Mouse (Mus musculus) left cerebral cortex, postnatal 25 days (tissue): Measurements from ENCODE around the gene Gse1. TPM values are rescaled to one million over a fixed set of nuclear protein-coding genes. Genes with fewer than 3 reads are reported as not detected.

Source experiments
- DNase-seq, 2 experiments: peaks; one replicate each; pipeline ENCODE4 v3.0.0; 2022; ENCODE audit warnings: low spot score in 2 of 2, mixed read lengths in 1 of 2
- intact Hi-C: fragments of 180-260 bp; cut with DNase I; formaldehyde crosslinking; loops from one replicate; pipeline ENCODE4 v1.15.1; 2025
- total RNA-seq, 2 experiments: library from RNA; stranded (reverse); gene quantifications; 2 replicates each; pipeline ENCODE4 v1.2.3; 2021

Gene Gse1
- total RNA-seq, 2 experiments from 2014 or later: 74.2 to 79.4 TPM

- DNase-seq: no peak
- intact Hi-C loops: no loop called here
Measured at GRCm38 (mm10) chr8:120442306-120443003, 214.2 kb downstream of the Gse1 start.

GRCm38 (mm10) chr8:120445249-120445648 lies 217.0 kb downstream of the Gse1 start:
- DNase-seq: no peak
- intact Hi-C loops: no loop called here

GRCm38 (mm10) chr8:120448131-120448530 lies 219.9 kb downstream of the Gse1 start:
- DNase-seq: no peak
- intact Hi-C loops: loop anchor here (2.0 kb wide), 1 partner anchor 21 kb away; no protein-coding TSS in a partner anchor

- no peak for DNase-seq
Measured at GRCm38 (mm10) chr8:120449139-120449538, 220.9 kb downstream of the Gse1 start.

GRCm38 (mm10) chr8:120449608-120450031 lies 221.4 kb downstream of the Gse1 start:
- DNase-seq: peak in 1 of 2 experiments; percentile 53
- intact Hi-C loops: loop anchor here (2.0 kb wide), 1 partner anchor 19 kb away; no protein-coding TSS in a partner anchor

More at GRCm38 (mm10) chr8:120449139-120449538, 220.9 kb downstream of the Gse1 start:
- intact Hi-C loops: loop anchor here (2.0 kb wide), 1 partner anchor 20 kb away; no protein-coding TSS in a partner anchor

GRCm38 (mm10) chr8:120452111-120452510 lies 223.9 kb downstream of the Gse1 start:
- DNase-seq: no peak
- intact Hi-C loops: no loop called here

- no peak for DNase-seq
- intact Hi-C loops: no loop called here
Measured at GRCm38 (mm10) chr8:120454404-120454803, 226.1 kb downstream of the Gse1 start.

- peak in 1 of 2 experiments; percentile 25 for DNase-seq
- intact Hi-C loops: no loop called here
Measured at GRCm38 (mm10) chr8:120460375-120460774, 232.1 kb downstream of the Gse1 start.

GRCm38 (mm10) chr8:120462119-120462551 lies 233.9 kb downstream of the Gse1 start:
- intact Hi-C loops: no loop called here
- no peak for DNase-seq

GRCm38 (mm10) chr8:120462611-120463010 lies 234.4 kb downstream of the Gse1 start:
- intact Hi-C loops: no loop called here
- DNase-seq: no peak

GRCm38 (mm10) chr8:120463918-120464584 lies 235.8 kb downstream of the Gse1 start:
- intact Hi-C loops: no loop called here
- no peak for DNase-seq

GRCm38 (mm10) chr8:120464585-120464937 lies 236.3 kb downstream of the Gse1 start:
- intact Hi-C loops: no loop called here
- DNase-seq: no peak

- intact Hi-C loops: no loop called here
- DNase-seq: peak; percentile 52 to 69
Measured at GRCm38 (mm10) chr8:120465710-120466109, 237.5 kb downstream of the Gse1 start.

GRCm38 (mm10) chr8:120466266-120466665 lies 238.0 kb downstream of the Gse1 start:
- intact Hi-C loops: no loop called here
- DNase-seq: no peak

- intact Hi-C loops: no loop called here
- no peak for DNase-seq
Measured at GRCm38 (mm10) chr8:120467598-120467997, 239.3 kb downstream of the Gse1 start.

- intact Hi-C loops: no loop called here
- DNase-seq: no peak
Measured at GRCm38 (mm10) chr8:120470170-120470569, 241.9 kb downstream of the Gse1 start.

GRCm38 (mm10) chr8:120471166-120471565 lies 242.9 kb downstream of the Gse1 start:
- DNase-seq: no peak
- intact Hi-C loops: no loop called here

GRCm38 (mm10) chr8:120471752-120472151 lies 243.5 kb downstream of the Gse1 start:
- no peak for DNase-seq
- intact Hi-C loops: no loop called here

- no peak for DNase-seq
- intact Hi-C loops: no loop called here
Measured at GRCm38 (mm10) chr8:120472230-120472629, 244.0 kb downstream of the Gse1 start.

GRCm38 (mm10) chr8:120473729-120474364 lies 245.6 kb downstream of the Gse1 start:
- no peak for DNase-seq
- intact Hi-C loops: no loop called here
